Mouse (Mus musculus) heart, adult 10 weeks (tissue): Measurements from ENCODE around the gene Olfr1161. TPM values are rescaled to one million over a fixed set of nuclear protein-coding genes. Genes with fewer than 3 reads are reported as not detected.

Experiments
- polyA plus RNA-seq: library from polyadenylated mRNA; stranded (reverse); fragments of 350-450 nt; fragmentation: Illumina TruSeq; extraction: RNeasy Lipid Tissue Mini Kit (QIAGEN cat#74804); gene quantifications from one replicate; pipeline ENCODE4 v1.2.3, GENCODE M21; 2014; ENCODE audit warnings: low read depth, low replicate concordance

The Olfr1161 gene
- polyA plus RNA-seq = not detected

DNA sequence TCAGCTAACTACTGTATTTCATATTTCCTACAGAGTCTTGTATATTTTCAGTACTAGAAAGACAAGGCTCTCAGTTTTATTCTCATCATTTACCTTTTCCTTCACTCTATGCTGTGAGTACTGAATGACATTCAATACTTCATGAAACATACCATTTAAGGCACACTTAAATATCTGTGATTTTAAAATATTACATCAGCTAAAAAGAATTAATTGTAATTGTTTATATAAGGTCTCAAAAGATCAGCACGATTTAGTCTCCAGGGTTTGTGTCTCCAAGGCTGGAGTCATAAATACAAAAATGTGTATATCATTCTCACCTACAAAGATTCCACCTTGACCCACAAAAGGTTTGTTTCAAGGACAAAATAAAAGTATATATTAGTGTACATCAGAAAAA is at the start of gene Olfr1161:
Gene Olfr1161 (plus strand): TSS at position 301 of the 400 bp plus-strand sequence.

DNA sequence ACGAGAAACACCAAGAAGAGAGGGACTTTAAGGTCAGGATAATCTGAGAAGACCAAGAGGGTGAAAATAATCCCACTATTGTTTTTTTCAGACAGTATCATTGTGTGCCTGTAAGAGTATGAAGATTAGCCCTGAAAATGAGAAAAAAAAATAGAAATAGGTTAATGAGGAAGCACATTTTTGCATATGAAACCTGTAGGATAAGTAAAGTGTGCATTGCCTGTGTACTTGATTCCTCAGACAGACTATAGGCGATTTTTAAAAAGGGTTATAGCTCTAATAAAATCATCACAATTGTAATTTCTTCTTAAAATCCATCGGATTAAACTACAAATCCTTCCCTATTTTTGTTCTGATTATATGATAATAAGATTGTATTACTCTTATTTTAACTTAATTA is 48.0 kb upstream of the Olfr1161 start, which contains the start of gene Olfr74:
Gene Olfr74 (minus strand): TSS at position 101 of the 400 bp plus-strand sequence.

DNA sequence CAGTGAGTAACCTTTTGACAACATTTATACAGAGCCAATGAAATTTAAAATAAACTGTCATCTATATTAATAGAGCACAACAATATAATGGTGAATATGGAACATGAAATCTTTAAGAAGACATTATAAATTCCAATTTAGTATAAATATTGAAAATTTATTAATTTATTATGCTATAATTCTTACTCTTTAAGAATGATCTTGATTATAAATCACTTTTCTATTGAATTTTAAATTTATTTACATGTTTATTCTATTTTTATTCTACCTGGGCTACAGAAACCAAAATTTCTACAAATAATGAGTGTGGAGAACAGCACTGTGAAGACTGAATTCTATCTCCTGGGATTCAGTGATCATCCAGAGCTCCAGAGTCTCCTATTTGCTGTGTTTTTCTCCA is 32.8 kb upstream of the Olfr1161 start, which contains the start of gene Olfr1158:
Gene Olfr1158 (plus strand): TSS at position 301 of the 400 bp plus-strand sequence.

DNA sequence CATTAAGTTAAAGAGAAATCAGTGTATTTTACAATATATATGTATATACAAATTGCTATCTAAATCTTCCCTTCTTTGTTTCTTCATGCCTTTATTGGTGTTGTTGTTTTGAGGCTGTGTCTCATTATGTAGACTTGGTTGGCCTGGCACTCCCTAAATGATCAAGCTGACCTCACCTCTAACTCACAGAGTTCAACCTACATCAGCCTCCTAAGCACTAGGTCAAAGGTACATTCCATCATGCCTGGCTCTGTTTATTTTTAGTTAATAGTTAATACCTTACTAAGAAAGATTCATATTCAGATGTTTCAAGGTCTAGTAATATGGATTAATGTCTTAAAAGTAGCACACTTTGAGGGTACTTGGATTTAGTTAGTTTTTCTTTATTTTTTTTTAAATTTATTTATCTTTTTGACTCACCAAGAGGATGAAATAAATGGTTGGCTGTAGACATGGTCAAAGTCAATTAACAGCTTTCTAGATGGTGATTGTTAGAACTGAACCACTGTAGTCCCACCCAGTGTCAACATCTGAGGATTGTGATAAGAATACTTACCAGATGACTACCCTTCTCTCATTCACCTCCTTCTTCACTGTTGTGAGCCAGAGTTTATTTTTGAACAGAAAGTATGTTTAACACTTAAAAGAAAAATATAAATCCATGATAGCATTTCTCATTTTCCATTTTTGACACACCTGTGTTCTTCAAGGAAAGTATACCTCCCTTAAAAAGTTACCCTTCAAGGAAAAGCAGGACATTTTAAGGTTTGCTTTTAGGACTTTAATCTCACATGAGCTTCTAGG is 14.9 kb upstream of the Olfr1161 start, which contains the start of gene Olfr1160:
Gene Olfr1160 (minus strand): TSS at position 754 of the 804 bp plus-strand sequence.

DNA sequence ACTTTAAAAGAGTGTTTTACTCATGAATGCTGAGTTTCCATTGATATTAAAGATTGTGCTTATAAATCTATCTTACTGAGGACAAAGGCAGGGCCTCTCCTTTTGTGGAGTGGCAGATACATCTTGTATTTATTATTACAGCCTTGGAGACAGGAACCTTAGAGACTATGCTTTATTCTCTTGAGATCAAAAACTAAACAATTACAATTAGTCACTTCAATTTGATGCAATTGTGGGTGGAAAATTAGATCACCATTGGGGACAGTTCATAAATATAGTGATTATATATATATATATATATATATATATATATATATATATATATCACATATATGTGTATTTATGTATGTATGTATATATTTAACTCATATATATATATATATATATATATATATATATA is 15.0 kb downstream of the Olfr1161 start, which contains the start of gene Olfr73:
Gene Olfr73 (minus strand): TSS at position 101 of the 400 bp plus-strand sequence.

DNA sequence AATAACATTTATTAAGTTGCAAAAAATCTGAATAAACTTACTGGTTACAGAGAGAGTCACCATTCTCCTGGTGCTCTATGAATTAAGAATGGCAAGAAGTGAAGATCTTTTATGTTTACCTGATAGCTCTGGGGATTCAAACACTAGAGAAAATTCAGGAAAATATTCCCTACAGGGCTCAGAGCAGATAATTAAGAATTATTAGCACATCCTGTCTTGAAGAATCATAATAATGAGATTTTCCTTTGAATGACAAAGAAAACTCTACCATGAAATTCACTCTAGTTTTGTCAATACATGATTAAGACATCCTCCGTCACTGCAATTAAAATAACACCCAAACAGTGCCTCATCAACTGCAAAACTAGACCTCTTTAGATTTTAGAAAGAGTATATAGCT is 28.5 kb downstream of the Olfr1161 start, which contains the start of gene Olfr1162:
Gene Olfr1162 (minus strand): TSS at position 101 of the 400 bp plus-strand sequence.

DNA sequence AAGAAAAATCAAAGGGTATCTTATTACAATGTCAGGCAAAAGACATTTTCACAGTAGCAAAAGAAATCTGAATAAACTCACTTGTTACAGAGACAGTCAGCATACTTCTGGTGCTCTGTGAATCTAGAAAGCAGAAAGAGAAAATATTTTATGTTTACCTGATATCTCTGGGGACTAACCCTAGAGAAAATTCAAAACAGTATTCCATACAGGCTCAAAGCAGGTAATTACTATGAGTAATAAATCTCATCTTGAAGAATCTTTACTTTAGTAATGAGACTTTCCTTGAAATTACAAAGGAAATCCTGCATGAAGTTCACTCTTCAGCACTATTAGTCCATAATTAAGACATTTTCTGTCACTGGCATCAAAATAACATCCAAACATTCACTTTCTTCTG is 49.2 kb downstream of the Olfr1161 start, which contains the start of gene Olfr1163:
Gene Olfr1163 (minus strand): TSS at position 101 of the 400 bp plus-strand sequence.

Other genes with a start within 250 kb of the Olfr1161 start
- not detected for gene Olfr152, start 243.3 kb upstream of the Olfr1161 start, polyA plus RNA-seq
- gene Olfr1143, start 222.2 kb upstream of the Olfr1161 start, polyA plus RNA-seq = not detected
- not detected for gene Olfr1145, start 213.0 kb upstream of the Olfr1161 start, polyA plus RNA-seq
- not detected for gene Olfr1148, start 192.2 kb upstream of the Olfr1161 start, polyA plus RNA-seq
- gene Olfr1150-ps1, start 178.8 kb upstream of the Olfr1161 start, polyA plus RNA-seq = not detected
- gene Olfr1151, start 166.9 kb upstream of the Olfr1161 start, polyA plus RNA-seq = not detected
- gene Olfr1152, start 156.3 kb upstream of the Olfr1161 start, polyA plus RNA-seq = not detected
- not detected for gene Olfr1153, start 127.8 kb upstream of the Olfr1161 start, polyA plus RNA-seq
- gene Olfr1154, start 117.6 kb upstream of the Olfr1161 start, polyA plus RNA-seq = not detected
- gene Olfr1155, start 77.6 kb upstream of the Olfr1161 start, polyA plus RNA-seq = not detected
- gene Olfr1156, start 69.7 kb upstream of the Olfr1161 start, polyA plus RNA-seq = not detected
- not detected for gene Olfr1157, start 54.5 kb upstream of the Olfr1161 start, polyA plus RNA-seq
- gene Olfr74, start 48.1 kb upstream of the Olfr1161 start, polyA plus RNA-seq = not detected
- gene Olfr1158, start 32.7 kb upstream of the Olfr1161 start, polyA plus RNA-seq = not detected
- gene Olfr1160, start 14.5 kb upstream of the Olfr1161 start, polyA plus RNA-seq = not detected
- not detected for gene Olfr73, start 14.9 kb downstream of the Olfr1161 start, polyA plus RNA-seq
- not detected for gene Olfr1162, start 28.4 kb downstream of the Olfr1161 start, polyA plus RNA-seq
- gene Olfr1163, start 49.1 kb downstream of the Olfr1161 start, polyA plus RNA-seq = not detected
- not detected for gene Olfr1164, start 71.2 kb downstream of the Olfr1161 start, polyA plus RNA-seq
- not detected for gene Olfr1166, start 105.5 kb downstream of the Olfr1161 start, polyA plus RNA-seq
- gene Olfr1167, start 132.4 kb downstream of the Olfr1161 start, polyA plus RNA-seq = not detected
- gene Olfr1168, start 159.1 kb downstream of the Olfr1161 start, polyA plus RNA-seq = not detected
- gene Olfr1170, start 205.6 kb downstream of the Olfr1161 start, polyA plus RNA-seq = not detected